Mouse (Mus musculus) heart, postnatal 10 days (tissue): Measurements from ENCODE around the gene Cnrip1. TPM values are rescaled to one million over a fixed set of nuclear protein-coding genes. Genes with fewer than 3 reads are reported as not detected.

ENCODE experiments used
- DNase-seq, 2 experiments: peaks; one replicate each; pipeline ENCODE4 v3.0.0; 2021
- intact Hi-C: fragments of 180-260 bp; cut with DNase I; formaldehyde crosslinking; loops from one replicate; pipeline ENCODE4 v1.15.1; 2025
- total RNA-seq, 2 experiments: library from RNA; stranded (reverse); gene quantifications; 2 replicates each; pipeline ENCODE4 v1.2.3; 2021

The Cnrip1 gene
- total RNA-seq, 2 experiments from 2014 or later, result 7.1 to 8.9 TPM

GRCm38 (mm10) chr11:17086106-17086505, 34.7 kb downstream of the Cnrip1 start:
- intact Hi-C loops, result no loop called here
- peak; percentile 10 to 13 for DNase-seq

GRCm38 (mm10) chr11:17106936-17107335, 55.5 kb downstream of the Cnrip1 start:
- intact Hi-C loops, result no loop called here

GRCm38 (mm10) chr11:17107359-17107758, 56.0 kb downstream of the Cnrip1 start:
- intact Hi-C loops, result no loop called here
- DNase-seq, result no peak

More at GRCm38 (mm10) chr11:17106936-17107335, 55.5 kb downstream of the Cnrip1 start:
- DNase-seq, result no peak

- no peak for DNase-seq
- intact Hi-C loops, result no loop called here
These were observed 61.2 kb downstream of the Cnrip1 start for GRCm38 (mm10) chr11:17112419-17113090.

GRCm38 (mm10) chr11:17126418-17126817, 75.0 kb downstream of the Cnrip1 start:
- DNase-seq, result no peak

More at GRCm38 (mm10) chr11:17126418-17126817, 75.0 kb downstream of the Cnrip1 start:
- intact Hi-C loops, result no loop called here

Other genes starting within 250 kb of the Cnrip1 start
- gene Fbxo48, start 100.2 kb upstream of the Cnrip1 start, total RNA-seq, result under 1 TPM; 0.67 to 0.94 TPM
- 1 to 10 TPM; 3.0 to 3.1 TPM for gene Plek, start 795 bp downstream of the Cnrip1 start, total RNA-seq
- gene Ppp3r1, start 107.7 kb downstream of the Cnrip1 start, total RNA-seq, result 10 to 100 TPM; 77.6 to 80.8 TPM
- gene Wdr92, start 130.5 kb downstream of the Cnrip1 start, total RNA-seq, result 10 to 100 TPM in 1 of 2 experiments, 1 to 10 TPM in 1; 7.8 to 11.5 TPM
- gene Pno1, start 160.0 kb downstream of the Cnrip1 start, total RNA-seq, result 10 to 100 TPM; 32.1 to 32.3 TPM
- gene C1d, start 206.0 kb downstream of the Cnrip1 start, total RNA-seq, result 10 to 100 TPM; 36.3 to 39.2 TPM